Mouse (Mus musculus) olfactory bulb, adult 2 months (tissue): ENCODE data around the gene Ndufaf3.

Source experiments
- CTCF ChIP-seq: fragments of 200-500 bp; IDR thresholded peaks from 2 replicates; pipeline ENCODE4 v1.5.1; 2012; ENCODE audit warnings: low read depth, mild to moderate bottlenecking, low read length, moderate library complexity; ENCODE audit not compliant: insufficient read depth
- POLR2A ChIP-seq: fragments of 200-500 bp; IDR thresholded peaks from 2 replicates; pipeline ENCODE4 v1.6.1; 2012; ENCODE audit warnings: mild to moderate bottlenecking, low read depth, low read length, moderate library complexity; ENCODE audit not compliant: insufficient read depth

- TF ChIP-seq POLR2A (peak; percentile 84), CTCF (no peak)
Observed at GRCm38 (mm10) chr9:108560227-108560841, 6.9 kb downstream of the Ndufaf3 start, which contains the start of gene Impdh2.
